Mouse (Mus musculus) central nervous system, embryonic 18 days (tissue): Measurements from ENCODE around the gene Esp4. TPM values are rescaled to one million over a fixed set of nuclear protein-coding genes. Genes with fewer than 3 reads are reported as not detected.

Experiments used
- polyA plus RNA-seq: library from polyadenylated mRNA; depleted of rRNA; stranded (reverse); fragments of >200 nt; gene quantifications from 2 replicates; pipeline ENCODE4 v1.2.3, GENCODE M21; 2012; rRNA removed

Gene Esp4
- not detected in 2 replicates for polyA plus RNA-seq

GRCm38 (mm10) chr17:40598294-40598693 lies at the start of gene Esp4:
Esp4 (plus strand) TSS chr17:40598594.

GRCm38 (mm10) chr17:40561207-40561606 lies 37.2 kb upstream of the Esp4 start, which contains the start of gene Esp6:
Esp6 (plus strand) TSS chr17:40561507.

GRCm38 (mm10) chr17:40631775-40632174 lies 33.4 kb downstream of the Esp4 start, which contains the start of gene Esp3:
Esp3 (plus strand) TSS chr17:40632075.

Other genes with a start within 250 kb of the Esp4 start
- gene Esp8, start 78.6 kb upstream of the Esp4 start, polyA plus RNA-seq = not detected in 2 replicates
- not detected in 2 replicates for gene Esp6, start 37.1 kb upstream of the Esp4 start, polyA plus RNA-seq
- not detected in 2 replicates for gene Esp3, start 33.5 kb downstream of the Esp4 start, polyA plus RNA-seq
- not detected in 2 replicates for gene Esp1, start 128.5 kb downstream of the Esp4 start, polyA plus RNA-seq
- gene Crisp2, start 208.4 kb downstream of the Esp4 start, polyA plus RNA-seq = 0.09 TPM in 1 of 2 replicates, not detected in the other
- gene Rhag, start 212.5 kb downstream of the Esp4 start, polyA plus RNA-seq = 0.07 TPM in 1 of 2 replicates, not detected in the other